Mouse (Mus musculus): ENCODE results near the gene Ggt5. TPM values are rescaled to one million over a fixed set of nuclear protein-coding genes. Genes with fewer than 3 reads are reported as not detected.

The Ggt5 gene
- total RNA-seq, 2 experiments from 2014 or later: 2.9 to 4.6 TPM

GRCm38 (mm10) chr10:75600189-75600730 lies 11.1 kb downstream of the Ggt5 start:
- TF ChIP-seq CTCF (IDR thresholded peaks at IDR 0.05): no peak
- intact Hi-C loops (cut with DNase I): no loop called here
- no peak for DNase-seq
- H3K27ac ChIP-seq: no peak overlapping the region
- H3K4me3 ChIP-seq: no peak overlapping the region

- Histone ChIP-seq H3K4me3 (no peak overlapping the region), H3K27ac (no peak overlapping the region; the same call in 1 of the 2 replicates)
- no peak for DNase-seq
- intact Hi-C loops (cut with DNase I): no loop called here
- TF ChIP-seq CTCF (IDR thresholded peaks at IDR 0.05): peak; percentile 40
Observed at GRCm38 (mm10) chr10:75605162-75605846, 16.2 kb downstream of the Ggt5 start.

- intact Hi-C loops (cut with DNase I): no loop called here
- Histone ChIP-seq H3K4me3 (no peak overlapping the region), H3K27ac (no peak overlapping the region)
- no peak for TF ChIP-seq CTCF (IDR thresholded peaks at IDR 0.05)
- no peak for DNase-seq
Observed at GRCm38 (mm10) chr10:75607253-75607652, 18.1 kb downstream of the Ggt5 start.

- intact Hi-C loops (cut with DNase I): no loop called here
- H3K4me3 ChIP-seq: no peak overlapping the region
Observed at GRCm38 (mm10) chr10:75608975-75609374, 19.8 kb downstream of the Ggt5 start.

GRCm38 (mm10) chr10:75610486-75610885 lies 21.3 kb downstream of the Ggt5 start:
- TF ChIP-seq CTCF (IDR thresholded peaks at IDR 0.05): no peak
- intact Hi-C loops (cut with DNase I): no loop called here
- no peak for DNase-seq
- Histone ChIP-seq H3K4me3 (no peak overlapping the region), H3K27ac (peak overlapping the region; percentile 31; the same call in 1 of the 2 replicates)

More at GRCm38 (mm10) chr10:75608975-75609374, 19.8 kb downstream of the Ggt5 start:
- H3K27ac ChIP-seq: no peak overlapping the region
- no peak for TF ChIP-seq CTCF (IDR thresholded peaks at IDR 0.05)
- DNase-seq: no peak

GRCm38 (mm10) chr10:75616044-75616443 lies 26.9 kb downstream of the Ggt5 start:
- intact Hi-C loops (cut with DNase I): no loop called here
- Histone ChIP-seq H3K27ac (no peak overlapping the region), H3K4me3 (no peak overlapping the region)
- no peak for TF ChIP-seq CTCF (IDR thresholded peaks at IDR 0.05)
- DNase-seq: no peak

- peak overlapping the region; percentile 16; the same call in 1 of the 2 replicates for H3K27ac ChIP-seq
- peak; percentile 43 for TF ChIP-seq CTCF (IDR thresholded peaks at IDR 0.05)
- no peak overlapping the region for H3K4me3 ChIP-seq
- intact Hi-C loops (cut with DNase I): no loop called here
- DNase-seq: no peak
Observed at GRCm38 (mm10) chr10:75620818-75621217, 31.7 kb downstream of the Ggt5 start.

- TF ChIP-seq CTCF (IDR thresholded peaks at IDR 0.05): no peak
- Histone ChIP-seq H3K4me3 (no peak overlapping the region), H3K27ac (peak overlapping the region; percentile 51)
- intact Hi-C loops (cut with DNase I): no loop called here
- no peak for DNase-seq
Observed at GRCm38 (mm10) chr10:75625920-75626319, 36.8 kb downstream of the Ggt5 start.

- TF ChIP-seq CTCF (IDR thresholded peaks at IDR 0.05): no peak
- peak overlapping the region; percentile 70 for H3K27ac ChIP-seq
Observed at GRCm38 (mm10) chr10:75626991-75627390, 37.9 kb downstream of the Ggt5 start.

GRCm38 (mm10) chr10:75627490-75627889 lies 38.4 kb downstream of the Ggt5 start:
- H3K4me3 ChIP-seq: no peak overlapping the region
- peak overlapping the region; percentile 70 for H3K27ac ChIP-seq
- intact Hi-C loops (cut with DNase I): no loop called here
- TF ChIP-seq CTCF (IDR thresholded peaks at IDR 0.05): no peak
- peak; percentile 70 for DNase-seq

More at GRCm38 (mm10) chr10:75626991-75627390, 37.9 kb downstream of the Ggt5 start:
- intact Hi-C loops (cut with DNase I): no loop called here
- H3K4me3 ChIP-seq: no peak overlapping the region
- peak; percentile 17 for DNase-seq

GRCm38 (mm10) chr10:75632633-75633032 lies 43.5 kb downstream of the Ggt5 start:
- intact Hi-C loops (cut with DNase I): no loop called here

GRCm38 (mm10) chr10:75633048-75633447 lies 43.9 kb downstream of the Ggt5 start:
- intact Hi-C loops (cut with DNase I): no loop called here
- Histone ChIP-seq H3K4me3 (peak overlapping the region; percentile 28), H3K27ac (peak overlapping the region; percentile 77)
- no peak for TF ChIP-seq CTCF (IDR thresholded peaks at IDR 0.05)
- DNase-seq: peak; percentile 66

More at GRCm38 (mm10) chr10:75632633-75633032, 43.5 kb downstream of the Ggt5 start:
- TF ChIP-seq CTCF (IDR thresholded peaks at IDR 0.05): no peak
- DNase-seq: peak; percentile 76
- Histone ChIP-seq H3K27ac (peak overlapping the region; percentile 77), H3K4me3 (no peak overlapping the region)

GRCm38 (mm10) chr10:75633576-75634139 lies 44.5 kb downstream of the Ggt5 start:
- Histone ChIP-seq H3K4me3 (peak overlapping the region; percentile 28), H3K27ac (peak overlapping the region; percentile 77)
- peak; percentile 18 for DNase-seq
- TF ChIP-seq CTCF (IDR thresholded peaks at IDR 0.05): no peak
- intact Hi-C loops (cut with DNase I): no loop called here
